Mouse (Mus musculus) adrenal gland, adult 2 months (tissue): ENCODE data around the gene Clec16a. TPM values are rescaled to one million over a fixed set of nuclear protein-coding genes. Genes with fewer than 3 reads are reported as not detected.

ENCODE experiments used
- DNase-seq: peaks from one replicate; pipeline ENCODE4 v3.0.0; 2021
- polyA plus RNA-seq: library from polyadenylated mRNA; depleted of rRNA; stranded (reverse); fragments of >200 nt; gene quantifications from 2 replicates; pipeline ENCODE4 v1.2.3, GENCODE M21; 2012
- total RNA-seq, 2 experiments: library from RNA; stranded (reverse); gene quantifications; 2 replicates each; pipeline ENCODE4 v1.2.3; 2021

Gene Clec16a
- total and polyA plus RNA-seq, 3 experiments: 15.9 to 44.4 (median 44.0) TPM

DNA sequence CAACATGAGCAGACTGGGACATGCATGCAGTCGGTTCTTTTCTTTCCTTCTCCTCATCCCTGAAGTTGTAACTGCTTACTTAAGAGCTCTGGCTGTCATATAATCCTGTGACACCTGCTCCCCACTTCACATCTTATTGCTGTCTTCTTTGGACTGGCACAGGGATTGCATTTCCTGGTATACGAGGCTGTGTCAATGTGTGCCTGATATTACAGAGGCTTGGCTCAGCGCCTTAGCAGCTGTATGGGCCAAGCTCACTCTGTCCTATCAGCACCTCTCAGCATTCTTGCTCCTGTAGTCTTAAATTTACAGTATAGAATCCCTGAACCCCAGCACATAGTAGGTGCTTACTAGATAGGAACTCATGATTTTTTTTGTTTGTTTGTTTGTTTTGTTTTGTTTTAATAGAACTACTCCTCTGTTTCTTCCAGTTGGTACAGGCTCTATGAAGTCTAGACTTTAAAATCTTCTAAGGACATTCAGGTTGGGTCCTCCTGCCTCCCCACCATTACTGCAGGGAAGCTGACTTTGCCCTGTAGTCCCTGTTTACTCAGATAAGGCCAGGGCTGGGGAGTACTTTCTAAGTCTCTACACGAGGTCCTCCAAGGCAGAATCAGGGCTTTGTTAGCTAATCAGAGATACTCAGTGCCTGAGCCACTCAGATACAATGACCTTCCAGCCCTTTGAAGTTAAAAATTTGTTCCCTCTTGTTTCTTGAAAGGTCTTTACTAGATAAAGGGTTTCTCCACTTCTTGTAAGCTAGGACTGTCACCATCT is 97.9 kb downstream of the Clec16a start:
- DNase-seq: no peak

DNA sequence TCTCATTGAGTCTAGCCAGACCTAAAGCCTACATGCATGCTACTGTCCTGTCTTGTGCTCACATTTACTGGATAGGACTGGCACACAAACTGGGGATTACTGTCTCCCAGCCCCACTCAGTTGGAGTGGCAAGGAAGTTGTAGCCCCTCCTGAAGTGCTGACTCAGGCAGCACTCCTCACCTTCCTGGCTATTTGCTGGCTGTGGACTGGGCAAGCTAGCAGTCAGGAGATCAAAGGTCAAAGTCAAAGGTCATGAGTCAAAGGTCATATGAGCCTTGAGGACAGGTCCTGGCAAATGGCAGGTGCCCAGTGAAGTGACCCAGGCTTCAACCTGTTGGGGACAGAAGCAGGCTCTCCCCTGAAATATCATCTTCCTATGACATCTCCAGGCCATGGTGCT is 99.1 kb downstream of the Clec16a start:
- no peak for DNase-seq

DNA sequence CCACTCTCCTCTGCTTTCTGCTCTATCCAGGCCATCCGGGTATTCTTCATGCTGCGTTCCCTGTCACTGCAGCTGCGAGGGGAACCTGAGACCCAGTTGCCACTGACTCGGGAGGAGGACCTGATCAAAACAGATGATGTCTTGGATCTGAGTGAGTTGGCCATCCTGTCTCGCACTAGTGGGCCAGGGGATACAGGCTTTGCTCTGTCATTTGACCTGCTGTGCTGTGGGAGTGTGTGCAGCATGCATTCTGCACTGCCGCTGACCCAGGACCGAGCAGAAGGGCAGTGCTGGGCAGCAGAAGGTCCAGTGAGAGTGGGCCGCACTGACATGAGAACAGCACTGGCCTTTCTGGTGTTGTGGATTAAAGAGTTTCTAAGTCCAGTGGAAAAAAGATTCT is 99.6 kb downstream of the Clec16a start:
- no peak for DNase-seq

DNA sequence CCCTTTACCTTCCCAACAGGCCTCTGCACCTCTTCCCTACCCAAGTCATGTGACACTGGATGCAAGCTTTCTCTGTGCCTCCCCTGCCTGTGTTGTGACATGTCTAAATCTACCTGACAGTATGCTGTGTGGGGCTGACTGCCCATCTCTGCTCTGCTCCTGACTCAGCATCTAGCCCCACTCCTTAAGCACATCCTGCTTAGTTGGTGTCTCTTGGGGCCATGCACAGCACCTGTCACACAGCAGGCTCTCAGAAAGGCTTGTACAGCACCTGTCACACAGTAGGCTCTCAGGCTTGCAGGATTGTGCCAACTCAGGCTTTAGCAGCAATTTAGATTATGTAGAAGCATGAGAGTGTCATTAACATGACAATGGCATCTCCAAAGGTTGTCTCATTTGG is 106.7 kb downstream of the Clec16a start:
- DNase-seq: no peak

DNA sequence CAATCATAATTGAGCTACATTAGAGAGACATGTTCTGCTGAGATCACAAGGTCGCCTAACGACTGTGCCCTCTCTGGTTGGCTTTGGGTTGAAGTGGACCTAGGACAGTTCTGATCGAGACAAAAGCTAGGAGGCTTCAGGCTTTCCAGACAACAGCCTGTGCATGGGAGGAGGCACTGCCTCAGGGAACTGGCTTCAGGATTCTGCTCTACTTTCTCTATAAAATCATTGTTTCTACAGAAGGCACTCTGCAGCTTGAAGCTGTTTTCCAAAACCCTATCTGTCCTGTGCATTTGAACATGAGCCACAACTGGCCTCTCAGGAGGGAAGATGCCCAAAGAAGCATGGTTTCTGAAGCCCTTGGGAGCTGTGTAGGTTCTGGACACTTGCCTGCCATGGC is 107.8 kb downstream of the Clec16a start:
- no peak for DNase-seq

DNA sequence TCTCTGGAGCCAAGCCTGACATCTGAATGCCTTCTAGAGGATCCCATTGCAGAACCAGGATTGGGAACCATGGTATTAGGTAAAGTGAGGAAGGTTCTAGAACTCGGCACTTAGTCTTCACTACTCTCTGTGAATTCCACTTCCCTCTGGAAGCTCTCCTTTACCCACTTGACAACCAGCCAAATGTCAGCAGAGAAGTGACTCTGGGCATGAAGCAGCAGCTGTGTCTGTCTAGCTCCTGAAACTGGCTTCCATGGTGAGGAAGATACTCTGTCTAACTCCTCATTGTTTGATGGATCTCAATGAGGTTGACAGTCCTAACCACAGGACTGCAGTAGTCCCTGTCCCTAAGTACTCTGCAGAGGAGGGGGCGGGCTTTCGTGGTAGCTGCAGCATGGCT is 110.1 kb downstream of the Clec16a start:
- DNase-seq: no peak

DNA sequence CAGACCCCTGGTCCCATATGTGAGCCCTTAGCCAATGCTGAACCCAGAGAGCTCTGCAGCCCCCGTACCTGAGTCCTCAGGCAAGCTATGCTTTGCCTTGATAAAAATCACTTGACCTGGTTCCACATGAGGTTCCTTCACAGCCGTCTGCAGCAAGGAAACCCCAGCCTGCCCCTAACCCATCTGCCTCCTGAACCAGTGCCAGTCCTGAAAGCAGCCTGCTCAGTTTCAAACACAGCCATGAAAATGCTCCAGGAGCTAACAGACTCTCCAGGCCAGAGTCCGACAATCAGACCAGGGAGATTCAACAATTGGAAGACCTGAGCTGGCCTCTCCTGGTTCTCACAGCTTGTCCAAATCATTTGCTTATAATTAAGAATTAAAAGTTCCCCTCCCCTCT is 110.8 kb downstream of the Clec16a start:
- DNase-seq: no peak

DNA sequence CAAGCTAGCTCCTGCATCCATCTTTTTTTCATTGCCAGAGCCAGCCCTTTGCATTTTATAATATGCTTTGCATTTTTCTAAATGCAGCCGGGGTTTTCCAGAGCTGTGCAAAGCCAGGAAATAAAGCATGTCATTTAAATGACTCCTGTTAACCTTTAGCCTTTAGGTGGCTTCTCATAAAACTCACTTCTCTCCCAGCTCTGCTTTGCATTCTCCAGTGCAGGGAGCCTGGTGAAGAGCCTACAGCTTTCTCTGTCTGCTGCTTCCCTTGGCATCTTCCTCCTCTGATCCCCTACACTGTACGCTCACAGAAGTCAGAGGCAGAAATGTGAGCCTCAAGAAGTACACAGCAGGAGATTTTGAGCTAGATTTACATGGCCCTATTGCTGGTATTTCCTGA is 111.3 kb downstream of the Clec16a start:
- no peak for DNase-seq

DNA sequence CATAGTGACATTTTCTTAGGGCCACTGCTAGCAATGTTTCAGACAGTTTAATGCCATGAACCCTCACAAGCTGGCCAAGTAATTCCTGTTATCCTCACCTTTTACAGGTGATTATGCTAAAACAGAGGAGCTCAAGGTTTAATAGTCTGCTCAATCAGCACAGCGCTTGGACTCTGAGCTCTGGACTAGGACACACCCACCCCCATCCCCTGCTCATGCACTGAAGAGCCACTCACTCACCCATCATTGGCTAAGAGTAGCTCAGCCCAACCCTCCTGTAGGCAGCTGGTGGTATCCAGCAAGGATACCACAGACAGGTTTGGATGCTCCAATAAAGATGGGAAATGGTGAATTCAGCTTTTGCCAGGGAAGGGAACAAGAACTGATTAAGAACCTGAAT is 111.8 kb downstream of the Clec16a start:
- DNase-seq: no peak

DNA sequence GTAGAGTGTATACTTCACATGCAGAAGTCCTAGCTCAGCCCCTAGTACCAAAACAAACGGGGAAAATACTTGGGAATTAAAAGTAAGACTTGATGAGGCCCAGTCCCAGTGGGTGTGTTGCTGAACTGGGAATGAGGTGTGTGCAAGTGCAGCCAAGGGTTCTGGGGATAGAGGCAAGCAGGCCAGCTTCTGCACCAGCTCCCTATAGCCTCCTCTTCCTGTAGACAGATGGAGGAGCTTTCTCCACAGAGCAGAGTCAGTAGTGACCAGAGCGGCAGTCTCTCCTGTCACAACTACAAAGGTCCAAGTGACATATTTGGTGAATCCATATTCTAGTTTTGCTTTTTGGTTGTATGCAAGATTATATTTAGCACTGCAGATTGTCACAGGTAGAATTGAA is 114.1 kb downstream of the Clec16a start:
- no peak for DNase-seq

DNA sequence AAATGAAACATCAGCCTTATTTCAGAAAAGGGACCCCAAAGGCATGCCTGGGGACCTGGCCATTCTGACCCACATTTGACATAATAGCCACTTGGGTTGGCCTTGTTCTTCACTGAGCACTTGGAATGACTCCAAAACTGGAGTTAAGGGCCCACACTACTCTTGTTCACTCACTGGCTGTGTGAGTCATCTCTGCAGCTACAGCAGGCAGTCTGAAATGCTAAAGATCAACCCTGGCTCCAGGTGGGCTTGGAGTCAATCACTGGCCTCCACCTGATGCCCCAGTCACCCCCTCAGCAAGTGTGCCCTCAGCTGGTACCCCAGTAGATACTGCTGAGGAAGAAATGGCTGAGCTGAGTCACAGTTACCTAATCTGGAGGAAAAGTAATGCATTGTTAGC is 115.4 kb downstream of the Clec16a start:
- DNase-seq: peak; percentile 75

DNA sequence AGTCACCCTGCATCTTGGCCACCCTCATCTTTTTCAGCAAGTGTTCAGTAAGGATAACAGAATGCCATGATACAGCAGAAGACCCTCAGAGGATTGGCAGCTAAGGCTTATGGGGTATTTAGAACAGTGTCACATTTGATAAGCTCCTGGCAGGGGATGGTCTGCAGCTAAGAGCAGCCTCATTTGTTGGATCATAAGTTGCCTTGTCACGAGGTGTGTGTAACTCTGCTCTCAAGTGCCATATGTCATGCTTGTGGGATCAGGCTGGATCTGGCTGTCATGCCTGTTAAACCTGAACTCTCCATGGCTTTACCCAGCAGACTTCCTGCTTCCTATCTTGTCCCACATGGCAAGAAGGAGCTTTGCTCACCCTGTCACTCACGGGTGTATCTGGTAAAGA is 116.2 kb downstream of the Clec16a start:
- no peak for DNase-seq

DNA sequence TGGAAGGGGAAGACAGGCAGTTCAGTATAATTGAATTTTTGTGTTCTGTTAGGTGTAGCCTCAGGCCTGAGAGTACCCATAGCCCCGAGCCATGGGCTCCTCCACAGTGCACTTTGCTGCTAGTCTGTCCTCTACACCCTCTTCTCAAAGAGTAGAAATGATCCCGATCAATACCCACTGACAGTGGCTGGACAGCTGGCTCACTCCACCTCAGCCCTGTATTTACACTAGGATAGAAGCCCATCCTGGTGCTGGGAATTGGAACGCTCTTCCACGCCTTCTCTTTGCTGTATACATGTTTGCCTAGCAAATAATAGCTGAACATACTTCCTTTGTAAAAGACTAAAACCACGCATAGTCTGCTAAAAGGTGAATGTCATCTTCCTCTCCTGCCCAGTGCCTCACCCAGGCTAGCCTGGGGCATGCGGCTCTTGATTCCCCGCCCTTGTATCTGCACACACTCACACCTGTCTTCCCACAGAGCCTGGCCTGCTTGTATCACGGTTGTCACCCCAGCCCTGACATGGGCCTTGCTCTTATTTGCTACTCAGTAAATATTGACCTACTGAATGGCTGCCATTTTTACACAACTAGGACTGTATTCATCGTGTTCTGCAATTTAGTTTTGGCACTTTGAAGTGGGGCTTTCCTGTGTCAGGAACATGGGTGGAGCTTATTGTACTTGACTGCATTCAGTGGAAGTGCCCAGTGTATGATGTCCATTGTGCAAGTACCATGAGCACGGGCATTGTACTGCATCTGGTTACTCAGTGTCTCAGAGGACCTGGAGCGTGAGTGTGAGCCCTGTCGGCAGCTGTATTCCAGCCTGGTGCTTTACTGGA is 119.0 kb downstream of the Clec16a start:
- no peak for DNase-seq

DNA sequence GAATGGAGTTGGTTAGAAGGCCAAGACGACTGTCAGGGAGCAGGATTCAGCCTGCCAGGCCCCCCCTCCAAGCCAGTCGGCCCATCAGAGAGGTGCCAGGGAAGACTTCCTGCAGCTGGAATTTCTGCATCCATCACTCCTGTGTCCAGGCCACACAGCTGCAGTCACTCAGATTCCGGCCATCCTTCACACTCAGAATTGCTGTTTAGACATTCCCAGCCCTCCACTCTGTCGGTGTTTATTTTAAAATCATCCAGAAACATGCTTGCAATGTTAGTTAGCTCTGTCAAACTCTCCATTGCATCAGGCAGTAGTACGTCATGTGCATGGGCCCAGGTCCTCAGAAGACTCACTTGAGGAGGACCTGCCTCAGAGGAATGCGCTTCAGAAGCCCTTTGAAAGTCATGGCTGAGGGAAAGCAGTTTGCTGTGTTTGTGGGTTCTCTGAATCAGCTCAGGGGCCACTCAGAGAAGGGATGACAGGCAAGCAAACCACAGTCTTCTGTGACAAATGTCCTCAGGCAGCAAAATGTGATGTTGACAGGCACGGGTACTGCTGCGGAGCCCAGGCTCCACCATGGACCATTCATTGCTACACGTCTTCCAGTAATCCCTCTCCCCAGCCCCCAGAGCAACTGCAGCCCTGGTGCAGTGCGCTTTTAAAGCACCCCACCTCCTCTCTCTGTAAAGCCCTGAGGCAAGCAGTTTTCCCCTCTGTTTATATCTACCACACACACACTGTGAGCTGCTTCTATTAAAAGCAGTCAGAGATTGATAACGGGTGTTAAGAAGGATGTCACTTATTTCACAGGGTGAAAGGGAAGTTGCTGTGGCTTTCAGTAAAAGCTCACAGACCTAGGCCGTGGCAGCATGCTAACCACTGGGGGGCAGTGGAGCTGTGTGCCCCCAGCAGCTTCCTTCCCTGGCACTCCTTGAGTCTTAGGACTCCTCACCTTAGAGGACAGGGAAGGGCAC is 120.1 kb downstream of the Clec16a start:
- peak; percentile 65 for DNase-seq

DNA sequence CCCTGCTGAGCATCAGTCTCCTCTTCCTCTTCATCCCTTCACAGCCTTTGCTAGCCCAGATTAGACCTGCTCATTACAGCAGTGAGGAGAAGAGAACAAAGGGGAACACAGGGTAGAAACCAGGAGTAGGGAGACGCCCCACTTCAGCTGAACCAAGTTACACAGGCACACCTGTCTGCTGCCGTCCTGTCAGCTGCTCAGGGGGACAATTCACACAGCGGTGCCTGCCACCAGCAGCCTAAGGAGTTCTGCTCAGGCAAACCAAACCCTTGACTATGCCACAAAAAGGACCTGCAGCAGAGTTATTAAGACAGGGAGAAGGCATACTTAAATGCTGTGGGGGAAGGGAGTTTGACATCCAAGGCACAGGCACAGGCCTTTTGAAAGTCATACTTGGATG is 121.6 kb downstream of the Clec16a start:
- DNase-seq: no peak

DNA sequence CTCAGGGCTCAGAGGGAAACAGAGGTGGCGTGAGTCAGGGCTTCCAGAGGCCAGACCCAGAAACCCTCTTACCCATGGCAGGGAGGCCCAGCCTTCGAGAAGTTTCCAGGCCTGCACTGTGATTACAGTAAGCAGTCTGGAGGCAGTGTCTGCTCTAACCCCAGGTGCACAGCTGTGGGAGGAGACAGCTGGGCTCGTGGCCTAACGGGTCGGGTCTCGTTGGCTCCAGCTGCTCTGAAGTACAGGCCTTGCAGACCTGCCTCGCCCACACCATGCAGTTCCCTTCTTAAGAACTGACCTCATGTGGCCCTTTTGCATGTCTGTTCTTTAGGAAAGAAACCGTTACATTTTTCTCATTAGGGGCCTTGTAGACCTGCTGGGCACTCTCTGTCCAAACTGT is 123.3 kb downstream of the Clec16a start:
- DNase-seq: no peak

DNA sequence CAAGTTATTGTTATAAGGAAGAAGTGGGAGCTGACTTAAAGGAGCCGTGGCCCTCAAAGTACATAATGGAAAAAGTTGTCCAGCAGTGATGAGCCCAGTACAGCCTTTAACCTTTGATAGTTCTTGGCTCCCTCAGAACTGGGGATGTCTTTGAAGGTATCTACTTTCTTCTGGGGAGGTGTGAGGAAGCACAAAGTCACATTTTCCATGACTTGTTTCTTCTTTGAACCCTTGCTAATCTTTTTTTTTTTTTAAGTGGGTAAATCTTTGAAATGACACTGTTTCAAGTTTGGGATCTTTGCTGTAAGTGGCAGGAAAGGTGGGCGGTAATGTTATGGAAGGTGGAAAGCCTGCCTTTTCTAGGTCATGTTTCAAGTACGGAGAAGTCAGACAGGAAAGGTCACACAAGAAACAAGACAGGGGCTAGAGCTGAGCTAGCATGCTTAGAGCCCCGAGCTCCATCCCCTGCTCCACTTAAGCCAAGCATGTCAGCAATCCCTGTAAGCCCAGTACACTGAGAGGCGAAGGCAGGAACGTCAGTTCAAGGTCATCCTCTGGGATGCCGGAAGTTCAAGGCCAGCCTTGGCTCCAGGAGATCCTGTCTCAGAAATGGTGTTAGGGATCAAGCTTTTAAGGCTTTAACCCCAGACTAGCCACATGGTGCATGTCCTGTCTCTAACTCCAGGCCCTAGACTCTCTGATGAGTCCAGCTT is 124.0 kb downstream of the Clec16a start:
- peak; percentile 58 for DNase-seq

DNA sequence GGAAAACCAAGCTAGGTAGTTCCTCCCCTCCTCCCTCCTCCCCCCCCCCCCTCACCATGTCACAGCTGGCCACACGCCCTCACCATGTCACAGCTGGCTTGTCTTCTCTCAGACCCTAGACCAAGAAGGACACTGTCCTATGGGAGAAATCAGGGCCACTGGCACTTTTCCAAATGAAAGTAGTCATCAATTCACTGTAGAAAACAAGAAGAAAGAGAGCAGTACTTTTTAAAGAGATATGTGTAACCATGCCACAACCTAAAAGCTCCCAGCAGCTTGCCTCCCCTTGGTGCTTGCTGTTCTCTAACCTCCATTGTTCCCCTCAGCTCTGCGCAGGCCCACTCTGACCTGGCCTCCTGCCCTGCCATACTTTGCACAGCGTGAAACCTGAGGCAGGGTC is 124.8 kb downstream of the Clec16a start:
- DNase-seq: peak; percentile 38

DNA sequence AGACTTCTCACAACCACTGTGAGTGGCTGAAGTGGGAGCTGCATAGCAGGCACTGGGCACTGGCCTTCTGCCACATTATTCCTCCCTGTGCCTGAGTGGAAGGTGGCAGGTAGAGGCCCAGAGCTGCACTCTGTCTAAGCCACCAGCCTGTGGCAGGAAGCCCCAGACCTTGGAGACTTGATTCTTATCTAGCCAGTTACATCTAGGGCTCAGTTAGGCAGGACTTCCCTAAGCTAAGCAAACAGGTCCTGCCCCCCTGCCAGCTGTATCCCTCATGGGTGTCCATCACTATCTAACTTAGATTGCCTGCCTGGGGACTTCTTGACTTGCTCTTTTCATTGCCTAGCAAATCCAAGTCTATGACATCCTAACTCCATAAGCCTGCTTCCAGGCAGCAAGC is 127.4 kb downstream of the Clec16a start:
- no peak for DNase-seq

DNA sequence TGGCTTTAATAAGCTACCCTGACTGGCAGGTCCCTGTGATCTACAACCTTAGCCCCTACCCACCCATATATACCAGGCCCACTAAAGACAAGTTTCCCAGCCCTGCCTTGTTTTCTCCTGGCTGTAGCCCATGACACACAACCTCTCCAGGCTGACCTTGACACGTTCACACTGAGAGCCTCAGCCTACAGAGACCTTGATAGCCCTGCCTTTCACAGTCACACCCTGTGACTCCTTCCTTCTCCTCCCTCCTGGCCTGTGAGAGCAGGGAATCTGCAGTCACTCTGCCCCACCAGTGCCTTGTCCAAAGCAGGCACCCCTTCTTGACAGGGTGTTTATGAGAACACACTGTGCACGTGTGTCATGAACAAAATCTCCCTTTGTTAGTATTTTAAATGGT is 128.9 kb downstream of the Clec16a start:
- DNase-seq: peak; percentile 78

DNA sequence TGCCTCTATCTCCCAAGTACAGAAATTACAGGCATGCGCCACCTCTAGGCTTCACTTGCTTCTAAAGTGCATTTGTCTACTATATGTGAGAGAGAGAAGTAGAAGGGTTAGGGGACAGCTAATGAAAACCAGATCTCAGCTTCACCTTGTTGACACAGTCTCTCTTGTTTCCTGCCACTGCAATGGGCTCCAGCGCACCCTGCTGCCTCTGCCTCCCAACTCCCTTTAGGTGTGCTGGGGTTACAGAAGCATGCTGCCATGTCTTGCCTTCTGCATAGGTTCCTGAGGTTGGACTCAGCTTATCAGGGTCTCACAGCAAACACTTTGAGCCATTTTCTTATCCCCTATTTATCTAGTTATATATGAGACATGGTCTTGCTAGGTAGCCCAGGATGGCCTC is 129.8 kb downstream of the Clec16a start:
- DNase-seq: no peak

DNA sequence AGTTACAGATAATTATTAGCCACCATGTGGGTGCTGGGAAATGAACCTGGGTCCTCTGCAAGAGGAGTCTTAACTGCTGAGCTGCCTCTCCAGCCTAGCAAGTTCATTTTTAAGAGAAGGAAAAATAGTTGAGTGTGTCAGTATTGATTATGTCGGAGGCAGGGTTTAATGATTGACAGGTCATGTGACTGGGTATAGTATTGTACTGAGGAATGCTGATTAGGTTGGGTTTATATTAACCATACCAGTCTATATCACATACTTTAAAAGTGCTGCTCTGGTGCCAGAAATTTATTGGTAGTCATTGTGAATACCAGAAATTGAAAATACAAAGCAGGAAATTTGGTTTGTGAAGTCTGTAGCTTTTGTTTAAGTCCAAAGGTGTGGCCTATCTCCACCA is 130.5 kb downstream of the Clec16a start:
- DNase-seq: no peak
